Mouse (Mus musculus) CH12.LX (cell line): ENCODE measurements around the gene Pias4. TPM values are rescaled to one million over a fixed set of nuclear protein-coding genes. Genes with fewer than 3 reads are reported as not detected.
A peak's percentile ranks its signal among the peaks of the same experiment; 100 is the strongest.

Experiments
- DNase-seq: peaks from one replicate; pipeline ENCODE4 v3.0.0-alpha.2; 2013; ENCODE audit errors: extremely low read depth
- H3K27ac ChIP-seq: 2 replicates; pipeline ENCODE4 v1.5.1; 2012; ENCODE audit warnings: low read depth, mild to moderate bottlenecking, control low read depth, moderate library complexity; ENCODE audit not compliant: insufficient read depth
- H3K27me3 ChIP-seq: replicated peaks from 2 replicates; pipeline ENCODE3; 2012; ENCODE audit warnings: inconsistent platforms
- H3K36me3 ChIP-seq, 2 experiments: replicated peaks in 1 of 2; 2 replicates each; pipeline versions ENCODE3 to v1.6.1; 2012; ENCODE audit warnings: inconsistent platforms in 1 of 2, low read length in 1 of 2, mild to moderate bottlenecking in 1 of 2, mixed read lengths in 1 of 2, moderate library complexity in 1 of 2; ENCODE audit not compliant: control insufficient read depth in 1 of 2, insufficient read depth in 1 of 2
- H3K4me1 ChIP-seq, 2 experiments: 2 replicates each; pipeline ENCODE4 v1.6.1; 2012; ENCODE audit warnings: inconsistent platforms in 1 of 2, moderate library complexity in 1 of 2; ENCODE audit not compliant: insufficient read depth in 2 of 2, control insufficient read depth in 1 of 2
- H3K4me2 ChIP-seq: 2 replicates; pipeline ENCODE4 v1.6.1; 2012; ENCODE audit warnings: low read depth, mild to moderate bottlenecking, control low read depth; ENCODE audit not compliant: poor library complexity, insufficient read depth, severe bottlenecking
- H3K4me3 ChIP-seq, 3 experiments: fragments of 150-350 bp in 1 of 3; sonication (generic) in 1 of 3; replicated peaks in 1 of 3; 2 replicates each; pipeline versions ENCODE3 to v1.5.1; 2011 to 2012; ENCODE audit warnings: low read depth in 2 of 3, low read length in 2 of 3, mild to moderate bottlenecking in 2 of 3, moderate library complexity in 2 of 3, control low read depth in 1 of 3, improper control_type of control experiment in 1 of 3, inconsistent platforms in 1 of 3, mixed read lengths in 1 of 3; ENCODE audit not compliant: poor library complexity in 1 of 3
- H3K79me2 ChIP-seq: replicated peaks from 2 replicates; pipeline ENCODE4 v1.6.1; 2012; ENCODE audit warnings: mild to moderate bottlenecking, moderate library complexity; ENCODE audit not compliant: control insufficient read depth, poor library complexity, insufficient read depth, severe bottlenecking; ENCODE audit errors: extremely low read depth
- H3K9ac ChIP-seq: 2 replicates; pipeline ENCODE4 v1.6.1; 2012; ENCODE audit warnings: low read depth, mild to moderate bottlenecking, control low read depth, moderate library complexity; ENCODE audit not compliant: insufficient read depth
- H3K9me3 ChIP-seq: replicated peaks from 2 replicates; pipeline ENCODE3; 2012; ENCODE audit warnings: low read length, inconsistent platforms, mixed read lengths
- BHLHE40 ChIP-seq: IDR thresholded peaks from 2 replicates; pipeline ENCODE4 v1.6.1; 2011; ENCODE audit warnings: mild to moderate bottlenecking, low read depth, low read length, improper control_type of control experiment
- CHD1 ChIP-seq: IDR thresholded peaks from 2 replicates; pipeline ENCODE4 v1.6.1; 2012; ENCODE audit warnings: low read depth, low read length, improper control_type of control experiment, inconsistent platforms
- CHD2 ChIP-seq: IDR thresholded peaks from 2 replicates; pipeline ENCODE4 v1.6.1; 2011; ENCODE audit warnings: low read length, improper control_type of control experiment
- CTCF ChIP-seq, 2 experiments: IDR thresholded peaks in 1 of 2; conservative IDR thresholded peaks in 1 of 2; 2 replicates each; pipeline ENCODE4 v1.5.1; 2011 to 2012; ENCODE audit warnings: low read depth in 2 of 2, low read length in 2 of 2, improper control_type of control experiment in 1 of 2, inconsistent platforms in 1 of 2, mild to moderate bottlenecking in 1 of 2, moderate library complexity in 1 of 2
- E2F4 ChIP-seq: IDR thresholded peaks from 2 replicates; pipeline ENCODE4 v1.6.1; 2011; ENCODE audit warnings: low read depth, low read length, improper control_type of control experiment; ENCODE audit not compliant: insufficient replicate concordance
- ELF1 ChIP-seq: IDR thresholded peaks from 2 replicates; pipeline ENCODE4 v1.6.1; 2014; ENCODE audit warnings: low read depth, mild to moderate bottlenecking, inconsistent platforms, low read length, improper control_type of control experiment
- EP300 ChIP-seq: IDR thresholded peaks from 2 replicates; pipeline ENCODE4 v1.6.1; 2011; ENCODE audit warnings: low read length, improper control_type of control experiment
- ETS1 ChIP-seq: conservative IDR thresholded peaks from 2 replicates; pipeline ENCODE4 v1.6.1; 2012; ENCODE audit warnings: low read depth, mild to moderate bottlenecking, inconsistent platforms, low read length, improper control_type of control experiment, moderate library complexity
- IRF4 ChIP-seq: IDR thresholded peaks from 2 replicates; pipeline ENCODE4 v1.6.1; 2014; ENCODE audit warnings: low read depth, mild to moderate bottlenecking, inconsistent platforms, low read length, improper control_type of control experiment
- JUND ChIP-seq: conservative IDR thresholded peaks from 2 replicates; pipeline ENCODE4 v1.6.1; 2011; ENCODE audit warnings: low read depth, low read length, improper control_type of control experiment
- MAFK ChIP-seq: IDR thresholded peaks from 2 replicates; pipeline ENCODE4 v1.6.1; 2011; ENCODE audit warnings: low read length, improper control_type of control experiment; ENCODE audit not compliant: insufficient replicate concordance
- MAX ChIP-seq: IDR thresholded peaks from 2 replicates; pipeline ENCODE4 v1.6.1; 2011; ENCODE audit warnings: low read length, improper control_type of control experiment
- MAZ ChIP-seq: IDR thresholded peaks from 2 replicates; pipeline ENCODE4 v1.6.1; 2012; ENCODE audit warnings: low read depth, mild to moderate bottlenecking, inconsistent platforms, low read length, improper control_type of control experiment, moderate library complexity
- MXI1 ChIP-seq: IDR thresholded peaks from 2 replicates; pipeline ENCODE4 v1.6.1; 2011; ENCODE audit warnings: mild to moderate bottlenecking, low read depth, low read length, improper control_type of control experiment
- NRF1 ChIP-seq: IDR thresholded peaks from 2 replicates; pipeline ENCODE4 v1.6.1; 2014; ENCODE audit warnings: low read depth, mild to moderate bottlenecking, inconsistent platforms, low read length, improper control_type of control experiment, moderate library complexity
- PAX5 ChIP-seq: IDR thresholded peaks from 2 replicates; pipeline ENCODE4 v1.6.1; 2012; ENCODE audit warnings: low read length, inconsistent platforms, mixed read lengths
- POLR2A ChIP-seq: IDR thresholded peaks from 2 replicates; pipeline ENCODE4 v1.6.1; 2011; ENCODE audit warnings: low read depth, mild to moderate bottlenecking, improper control_type of control experiment, low read length
- RCOR1 ChIP-seq: conservative IDR thresholded peaks from 2 replicates; pipeline ENCODE4 v1.6.1; 2012; ENCODE audit warnings: low read depth, mild to moderate bottlenecking, inconsistent platforms, low read length, improper control_type of control experiment
- SMC3 ChIP-seq: IDR thresholded peaks from 2 replicates; pipeline ENCODE4 v1.6.1; 2011; ENCODE audit warnings: low read depth, low read length, improper control_type of control experiment
- TBP ChIP-seq: conservative IDR thresholded peaks from 2 replicates; pipeline ENCODE4 v1.6.1; 2011; ENCODE audit warnings: low read depth, low read length, improper control_type of control experiment
- TCF12 ChIP-seq: IDR thresholded peaks from 2 replicates; pipeline ENCODE4 v1.6.1; 2014; ENCODE audit warnings: low read depth, mild to moderate bottlenecking, inconsistent platforms, low read length, improper control_type of control experiment
- UBTF ChIP-seq: IDR thresholded peaks from 2 replicates; pipeline ENCODE4 v1.6.1; 2012; ENCODE audit warnings: low read depth, mild to moderate bottlenecking, inconsistent platforms, low read length, improper control_type of control experiment, moderate library complexity
- USF1 ChIP-seq: IDR thresholded peaks from 2 replicates; pipeline ENCODE4 v1.6.1; 2014; ENCODE audit warnings: low read depth, mild to moderate bottlenecking, inconsistent platforms, low read length, improper control_type of control experiment
- USF2 ChIP-seq: conservative IDR thresholded peaks from 2 replicates; pipeline ENCODE4 v1.6.1; 2011; ENCODE audit warnings: low read depth, low read length, improper control_type of control experiment
- ZC3H11A ChIP-seq: IDR thresholded peaks from 2 replicates; pipeline ENCODE4 v1.6.1; 2012; ENCODE audit warnings: low read depth, mild to moderate bottlenecking, inconsistent platforms, low read length, improper control_type of control experiment
- ZMIZ1 ChIP-seq: IDR thresholded peaks from 2 replicates; pipeline ENCODE4 v1.6.1; 2012; ENCODE audit warnings: low read depth, mild to moderate bottlenecking, inconsistent platforms, low read length, improper control_type of control experiment
- ZNF384 ChIP-seq: IDR thresholded peaks from 2 replicates; pipeline ENCODE4 v1.6.1; 2012; ENCODE audit warnings: low read depth, low read length, improper control_type of control experiment, inconsistent platforms
- dilution Hi-C: fragments of 300-500 bp; cut with MboI; formaldehyde crosslinking; loops from 2 replicates; pipeline ENCODE4 v1.14.3; 2020; ENCODE audit warnings: low sequenced_read_pairs; ENCODE audit not compliant: extremely low pct_unique_long_range_greater_than_20kb, extremely low pct_ligation_motif_present
- in situ Hi-C: fragments of 300-500 bp; cut with MboI; formaldehyde crosslinking; loops from 3 replicates; pipeline ENCODE4 v1.14.3; 2019; ENCODE audit warnings: low sequenced_read_pairs, low pct_ligation_motif_present, low pct_unique_long_range_greater_than_20kb, mixed read lengths
- polyA plus RNA-seq: library from polyadenylated mRNA; unstranded; fragments of >175 nt; gene quantifications from 2 replicates; pipeline ENCODE4 v1.2.1, GENCODE M21; 2012; ENCODE audit warnings: low read depth; ENCODE audit not compliant: insufficient read length
- total RNA-seq, 2 experiments: library from RNA; depleted of rRNA; stranded (reverse); fragments of 300-350 nt in 1 of 2; fragments of >200 nt in 1 of 2; gene quantifications; 2 replicates each; pipeline ENCODE4 v1.2.3; 2012 to 2014

The Pias4 gene
- total and polyA plus RNA-seq, 3 experiments, result 15.3 to 33.5 (median 26.6) TPM

- Histone ChIP-seq H3K4me2 (no peak overlapping the region), H3K27me3 (no peaks in the 10 kb centered on the region)
- no peak for TF ChIP-seq ZC3H11A
- no peak for TF ChIP-seq JUND
- no peak for TF ChIP-seq UBTF
- TF ChIP-seq ZMIZ1, result no peak
- TF ChIP-seq MXI1, result no peak
- TF ChIP-seq USF1, result no peak
- TF ChIP-seq SMC3, result no peak
- TF ChIP-seq EP300, result no peak
- TF ChIP-seq CHD2, result no peak
- TF ChIP-seq E2F4, result no peak
- no peak for TF ChIP-seq RCOR1
- no peak for TF ChIP-seq TBP
- no peak for TF ChIP-seq ETS1
- TF ChIP-seq MAFK, result no peak
- no peak for TF ChIP-seq CHD1
- TF ChIP-seq NRF1, result no peak
- TF ChIP-seq PAX5, result no peak
- no peak for TF ChIP-seq MAZ
- TF ChIP-seq ZNF384, result no peak
- TF ChIP-seq, all 38 proteins: peak for 0
- H3K79me2 ChIP-seq, result peaks cover 5% of the 10 kb centered on the region
- no peak for DNase-seq
- dilution Hi-C loops (no loop called here), in situ Hi-C loops (no loop called here)
- peaks cover 81 to 93% of the 10 kb centered on the region in 2 experiments for H3K36me3 ChIP-seq
- H3K4me1 ChIP-seq, result no peaks in the 10 kb centered on the region
- no peak overlapping the region for H3K4me3 ChIP-seq
- H3K9me3 ChIP-seq, result no peaks in the 10 kb centered on the region
- no peak overlapping the region for H3K9ac ChIP-seq
- H3K27ac ChIP-seq, result no peak overlapping the region
Observed at GRCm38 (mm10) chr10:81112946-81113345, 54.8 kb downstream of the Pias4 start.

DNA sequence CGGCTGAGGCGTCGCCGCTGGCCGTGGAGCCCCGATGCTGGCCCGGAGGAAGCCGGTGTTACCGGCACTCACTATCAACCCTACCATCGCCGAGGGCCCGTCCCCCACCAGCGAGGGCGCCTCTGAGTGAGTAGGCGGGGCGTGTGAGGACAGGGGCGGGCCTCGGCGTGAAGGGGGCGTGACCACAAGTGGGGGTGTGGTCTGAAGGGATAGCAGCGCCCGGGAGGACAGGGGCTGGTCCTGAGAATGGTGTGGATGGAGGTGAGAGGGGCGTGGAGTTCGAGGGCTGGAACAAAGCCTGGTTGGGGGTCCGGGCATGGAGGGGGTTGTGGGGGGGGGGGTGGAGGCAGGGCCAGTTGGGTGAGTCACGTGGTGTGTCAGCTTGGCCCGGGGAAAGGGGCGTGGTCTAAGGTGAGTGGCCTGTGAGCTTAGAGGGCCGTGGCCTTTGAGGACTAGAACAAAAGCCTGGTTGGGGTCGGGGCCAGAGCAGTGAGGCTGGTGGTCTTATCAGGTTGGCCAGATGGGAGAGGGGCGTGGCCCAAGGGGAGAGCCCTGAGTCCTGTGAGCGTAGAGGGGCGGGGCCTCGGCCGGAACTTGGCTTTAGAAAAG lies 61.5 kb downstream of the Pias4 start:
- Histone ChIP-seq H3K4me2 (peak overlapping the region; percentile 71), H3K27me3 (no peaks in the 10 kb centered on the region), H3K9ac (peak overlapping the region; percentile 90), H3K79me2 (peaks cover 22% of the 10 kb centered on the region), H3K27ac (peak overlapping the region; percentile 85), H3K36me3 (peaks cover 32 to 43% of the 10 kb centered on the region in 2 experiments), H3K9me3 (no peaks in the 10 kb centered on the region), H3K4me3 (peak overlapping the region; percentile 64 to 82 (median 79)), H3K4me1 (peaks cover 8 to 27% of the 10 kb centered on the region in 2 experiments)
- in situ Hi-C loops, result no loop called here
- peak; percentile 74 for DNase-seq
- TF ChIP-seq MXI1 (peak; percentile 70; the same call in 1 of the 2 replicates), ELF1 (no peak), BHLHE40 (peak; percentile 8; the same call in 1 of the 2 replicates), JUND (no peak), SMC3 (no peak), MAX (peak; percentile 58; the same call in 1 of the 2 replicates), IRF4 (no peak), USF1 (peak; percentile 71), MAZ (0 out of 2 replicates have a peak, but pooled peaks have one; percentile 17), POLR2A (no peak), TCF12 (no peak), E2F4 (no peak), ZNF384 (no peak), USF2 (peak; percentile 44), RCOR1 (no peak), NRF1 (no peak), CTCF (conservative IDR thresholded peaks at IDR 0.05 in 1 of 2, IDR thresholded peaks at IDR 0.05 in 1 of 2; ENCODE audit: low read depth in 2 of 2, low read length in 2 of 2) (peak in 1 of 2 experiments; percentile 41; a peak in 2 of 4 replicates), ETS1 (no peak)
- dilution Hi-C loops, result no loop called here
